Mouse (Mus musculus) CH12.LX (cell line): Measurements from ENCODE around the gene Bfsp1.

ENCODE experiments used
- MEF2A ChIP-seq: IDR thresholded peaks from 2 replicates; pipeline ENCODE4 v1.6.1; 2014; ENCODE audit warnings: low read depth, mild to moderate bottlenecking, inconsistent platforms, low read length, improper control_type of control experiment, borderline replicate concordance
- POLR2A ChIP-seq: IDR thresholded peaks from 2 replicates; pipeline ENCODE4 v1.6.1; 2011; ENCODE audit warnings: low read depth, mild to moderate bottlenecking, improper control_type of control experiment, low read length

DNA sequence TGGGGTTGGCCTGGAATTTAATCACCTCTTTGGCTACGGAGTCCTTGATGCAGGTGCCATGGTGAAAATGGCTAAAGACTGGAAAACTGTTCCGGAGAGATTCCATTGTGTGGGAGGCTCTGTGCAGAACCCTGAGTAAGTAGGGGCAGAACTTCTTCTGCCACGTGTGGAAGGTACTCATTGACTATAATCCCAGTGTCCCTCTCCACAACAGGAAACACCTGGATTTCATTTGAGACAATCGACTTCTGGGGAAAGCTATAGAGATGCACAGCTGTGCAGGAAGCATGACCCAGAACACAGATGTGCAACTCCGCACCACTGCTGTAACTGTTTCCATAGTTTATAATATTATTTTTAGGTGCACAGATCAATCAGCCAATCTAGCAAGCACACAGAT is 61.9 kb downstream of the Bfsp1 start:
- no peak for TF ChIP-seq POLR2A
- TF ChIP-seq MEF2A: no peak
